Mouse (Mus musculus): Measurements from ENCODE around the gene Phgr1. TPM values are rescaled to one million over a fixed set of nuclear protein-coding genes. Genes with fewer than 3 reads are reported as not detected.

Phgr1 gene
- polyA plus RNA-seq, 1 experiment from 2014 or later = not detected

DNA sequence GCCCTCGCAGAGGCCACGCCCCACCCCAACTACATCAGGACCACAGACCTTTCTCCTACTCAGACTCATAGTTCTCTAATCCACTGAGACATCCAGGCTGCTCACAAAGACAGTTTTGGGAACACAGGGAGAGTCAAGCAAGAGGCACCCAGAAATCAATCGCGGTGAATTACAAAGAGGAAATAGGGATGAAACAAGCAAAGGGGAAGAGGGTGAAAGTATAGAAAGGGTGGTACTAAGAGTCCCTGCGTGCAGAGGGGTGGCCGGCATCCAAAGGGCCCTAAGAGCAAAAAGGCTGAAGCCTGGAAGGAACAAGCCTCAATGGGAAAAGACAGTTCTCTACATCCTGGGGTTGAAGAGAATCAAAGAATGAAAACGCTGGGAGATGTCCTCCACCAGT is 27.9 kb upstream of the Phgr1 start:
- Histone ChIP-seq H3K4me3 (ENCODE audit: low read depth, low read length) (no peak overlapping the region), H3K9ac (no peak overlapping the region), H3K36me3 (ENCODE audit: insufficient read depth) (no peaks in the 10 kb centered on the region), H3K4me2 (peak overlapping the region; percentile 91), H3K27me3 (ENCODE audit: insufficient read depth, low read length) (peaks cover 9% of the 10 kb centered on the region), H3K9me3 (ENCODE audit: low read depth, low read length) (no peaks in the 10 kb centered on the region), H3K27ac (ENCODE audit: low read depth) (no peak overlapping the region), H3K4me1 (ENCODE audit: insufficient read depth) (peaks cover 10% of the 10 kb centered on the region; the same call in 1 of the 2 replicates)
- TF ChIP-seq CTCF (IDR thresholded peaks at IDR 0.05; ENCODE audit: low read depth) = no peak
- 9% methylated on average over 7 of the region's 7 CpGs for WGBS
- DNase-seq (no peak), ATAC-seq (ENCODE audit: insufficient read depth) (no peak)

DNA sequence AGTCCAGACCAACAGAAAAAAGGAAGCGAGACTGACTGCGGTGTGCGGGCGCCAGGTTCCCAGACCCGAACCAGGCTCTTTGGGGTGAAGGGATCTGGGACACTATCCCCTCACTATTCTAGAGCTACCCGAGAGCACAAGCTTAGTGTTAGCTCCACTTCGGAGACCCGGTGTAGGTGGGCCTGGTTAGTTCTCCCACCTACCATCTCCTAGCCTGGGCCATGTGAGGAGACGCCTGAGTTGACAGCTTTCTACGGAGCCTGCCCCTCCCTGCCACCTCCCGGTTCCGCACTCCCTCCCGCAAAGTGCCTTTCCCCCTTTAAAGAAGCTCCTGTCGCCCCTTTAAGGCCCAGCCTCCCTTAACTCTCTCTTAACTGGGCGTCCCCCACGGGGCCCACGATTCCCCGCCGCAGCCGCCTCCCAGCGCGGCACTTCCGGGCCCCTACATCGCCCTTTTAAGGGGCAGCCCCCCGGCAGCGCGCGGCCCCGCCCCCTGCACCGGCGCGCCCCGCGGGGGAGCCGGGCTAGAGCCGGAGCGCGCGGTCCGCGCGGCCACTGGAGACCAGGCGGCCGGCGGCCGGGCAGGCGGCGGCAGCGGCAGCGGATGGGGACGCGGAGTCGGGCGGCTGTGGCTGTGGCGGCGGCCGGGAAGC is 27.2 kb upstream of the Phgr1 start, which contains the start of gene Inafm2:
TSS of gene Inafm2 (plus strand) at position 527 of the 653 bp plus-strand sequence.
- DNase-seq = peak; percentile 96
- no peak for TF ChIP-seq CTCF (IDR thresholded peaks at IDR 0.05; ENCODE audit: low read depth)
- Histone ChIP-seq H3K4me3 (ENCODE audit: low read depth, low read length) (peak within 1 kb of the TSS; percentile 76), H3K4me1 (ENCODE audit: insufficient read depth) (peaks cover 11% of the 10 kb centered on the region), H3K9ac (peak within 1 kb of the TSS; percentile 80), H3K27me3 (ENCODE audit: insufficient read depth, low read length) (peaks cover 9% of the 10 kb centered on the region), H3K36me3 (ENCODE audit: insufficient read depth) (0 out of 2 replicates have a peak, but pooled peaks cover 5% of the 10 kb centered on the region), H3K27ac (ENCODE audit: low read depth) (peak within 1 kb of the TSS; percentile 38; the same call in 1 of the 2 replicates), H3K9me3 (ENCODE audit: low read depth, low read length) (no peaks in the 10 kb centered on the region), H3K4me2 (peak within 1 kb of the TSS; percentile 91)
- ATAC-seq (ENCODE audit: insufficient read depth) = peak; percentile 92
- 0% methylated on average over 52 of the region's 57 CpGs for WGBS

GRCm38 (mm10) chr2:118745915-118746901 is 26.4 kb upstream of the Phgr1 start:
- Histone ChIP-seq H3K9me3 (ENCODE audit: low read depth, low read length) (no peaks in the 10 kb centered on the region), H3K27me3 (ENCODE audit: insufficient read depth, low read length) (peaks cover 9% of the 10 kb centered on the region), H3K4me1 (ENCODE audit: insufficient read depth) (peaks cover 11% of the 10 kb centered on the region), H3K36me3 (ENCODE audit: insufficient read depth) (0 out of 2 replicates have a peak, but pooled peaks cover 6% of the 10 kb centered on the region), H3K9ac (peak overlapping the region; percentile 80), H3K27ac (ENCODE audit: low read depth) (peak overlapping the region; percentile 38; the same call in 1 of the 2 replicates), H3K4me2 (peak overlapping the region; percentile 91), H3K4me3 (ENCODE audit: low read depth, low read length) (peak overlapping the region; percentile 76)
- ATAC-seq (ENCODE audit: insufficient read depth) (peak; percentile 53), DNase-seq (peak; percentile 55)
- TF ChIP-seq CTCF (IDR thresholded peaks at IDR 0.05; ENCODE audit: low read depth) = no peak
- WGBS = under 1% methylated on average over 106 of the region's 113 CpGs

- Histone ChIP-seq H3K9ac (no peak overlapping the region), H3K4me2 (peak overlapping the region; percentile 91), H3K4me3 (ENCODE audit: low read depth, low read length) (peak overlapping the region; percentile 76), H3K27me3 (ENCODE audit: insufficient read depth, low read length) (peaks cover 9% of the 10 kb centered on the region), H3K4me1 (ENCODE audit: insufficient read depth) (peaks cover 14% of the 10 kb centered on the region), H3K9me3 (ENCODE audit: low read depth, low read length) (no peaks in the 10 kb centered on the region), H3K27ac (ENCODE audit: low read depth) (no peak overlapping the region), H3K36me3 (ENCODE audit: insufficient read depth) (0 out of 2 replicates have a peak, but pooled peaks cover 6% of the 10 kb centered on the region)
- DNase-seq (peak; percentile 85), ATAC-seq (ENCODE audit: insufficient read depth) (no peak)
- WGBS = 23% methylated on average over 10 of the region's 10 CpGs
- TF ChIP-seq CTCF (IDR thresholded peaks at IDR 0.05; ENCODE audit: low read depth) = no peak
Observed at GRCm38 (mm10) chr2:118747301-118747960, 25.1 kb upstream of the Phgr1 start.

DNA sequence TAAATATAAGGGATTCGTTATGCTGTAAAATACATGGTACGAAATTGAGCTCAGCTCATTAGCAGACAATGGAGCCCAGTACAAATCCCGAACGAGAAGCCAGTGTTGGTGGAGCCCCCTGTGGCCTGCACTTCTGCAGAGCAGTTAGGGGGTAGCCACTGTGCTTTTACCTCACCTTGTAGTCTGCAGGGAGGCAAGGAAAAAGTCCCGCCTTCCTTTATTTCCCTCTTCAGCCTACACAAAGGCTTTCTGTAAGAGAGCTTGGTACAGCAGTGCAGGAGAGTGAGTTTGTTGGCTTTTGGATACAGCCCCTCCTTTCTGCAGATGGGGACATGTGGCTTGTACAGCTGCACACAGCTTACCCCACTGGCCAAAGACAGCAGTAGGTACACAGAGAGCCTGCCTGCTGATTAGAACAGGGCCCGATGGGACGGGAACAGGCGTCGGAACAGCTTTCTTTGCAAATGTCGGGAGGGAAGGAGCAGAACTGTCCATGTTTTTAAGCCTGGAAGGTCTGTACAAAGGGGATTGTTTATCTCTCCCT is 23.2 kb upstream of the Phgr1 start:
- Histone ChIP-seq H3K27me3 (ENCODE audit: insufficient read depth, low read length) (peaks cover 1% of the 10 kb centered on the region; the same call in 1 of the 2 replicates), H3K9me3 (ENCODE audit: low read depth, low read length) (no peaks in the 10 kb centered on the region), H3K9ac (0 out of 2 replicates have a peak overlapping the region, but pooled peaks have one; percentile 7), H3K4me1 (ENCODE audit: insufficient read depth) (peaks cover 14% of the 10 kb centered on the region), H3K36me3 (ENCODE audit: insufficient read depth) (0 out of 2 replicates have a peak, but pooled peaks cover 6% of the 10 kb centered on the region), H3K4me3 (ENCODE audit: low read depth, low read length) (no peak overlapping the region), H3K27ac (ENCODE audit: low read depth) (no peak overlapping the region), H3K4me2 (no peak overlapping the region)
- no peak for TF ChIP-seq CTCF (IDR thresholded peaks at IDR 0.05; ENCODE audit: low read depth)
- ATAC-seq (ENCODE audit: insufficient read depth) = no peak
- 51% methylated on average over 10 of the region's 10 CpGs for WGBS
- DNase-seq = peak; percentile 24

DNA sequence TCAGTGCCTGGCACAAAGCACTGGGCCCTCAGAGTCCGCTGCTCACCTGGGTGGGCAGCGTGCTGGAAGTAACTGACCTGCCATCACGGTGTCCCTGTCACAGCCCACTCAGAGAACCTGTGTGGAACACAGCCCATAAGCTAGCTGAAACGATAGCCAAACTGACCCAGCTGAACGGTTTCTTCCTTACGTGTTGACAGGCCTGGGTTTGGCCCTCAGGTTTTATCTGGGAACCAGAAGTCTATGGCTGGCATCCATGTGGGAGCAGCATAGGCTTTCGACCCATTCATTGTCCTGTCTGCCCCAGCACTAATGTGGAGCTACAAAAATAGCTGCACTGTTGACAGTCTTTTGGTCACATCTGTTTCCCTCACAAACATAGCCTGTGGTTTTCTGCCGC is 22.1 kb upstream of the Phgr1 start:
- DNase-seq (no peak), ATAC-seq (ENCODE audit: insufficient read depth) (no peak)
- H3K27me3 ChIP-seq (ENCODE audit: insufficient read depth, low read length) = no peaks in the 10 kb centered on the region
- H3K4me1 ChIP-seq (ENCODE audit: insufficient read depth) = peaks cover 14% of the 10 kb centered on the region
- no peak for TF ChIP-seq CTCF (IDR thresholded peaks at IDR 0.05; ENCODE audit: low read depth)
- H3K9me3 ChIP-seq (ENCODE audit: low read depth, low read length) = no peaks in the 10 kb centered on the region
- 0 out of 2 replicates have a peak, but pooled peaks cover 6% of the 10 kb centered on the region for H3K36me3 ChIP-seq (ENCODE audit: insufficient read depth)
- 65% methylated on average over 8 of the region's 8 CpGs for WGBS
- no peak overlapping the region for H3K27ac ChIP-seq (ENCODE audit: low read depth)
- no peak overlapping the region for H3K4me2 ChIP-seq
- no peak overlapping the region for H3K9ac ChIP-seq
- H3K4me3 ChIP-seq (ENCODE audit: low read depth, low read length) = no peak overlapping the region
